Comparison of ENCODE assay signal across 20 mouse cellular contexts in genomic region chr12:85929711-85930110, GRCm38 (mm10).
DNase-seq lines count a peak whose midpoint lies in the region; ATAC-seq and TF ChIP-seq lines count a peak whose summit lies in the region.
"Had no signal": no experiment of that assay in that cellular context is flagged by ENCODE, and none has a peak within 500 bp of the region (broad histone marks: within the 10 kb centered on the region; RNA-seq: fewer than 3 reads in every experiment).

No protein-coding gene starts in this region.

- no peak for ATAC-seq in limb, embryonic 15.5 days (ENCODE audit: insufficient number of reproducible peaks, low FRiP score, low TSS enrichment, low read depth)
- no peak for ATAC-seq in erythroblast, adult 5-6 weeks (replicated peaks; ENCODE audit: low FRiP score, poor library complexity, severe bottlenecking)
- ATAC-seq: inflammation-experienced regulatory T-cells, adult 6 months; liver, postnatal 0 days; midbrain, embryonic 15.5 days had no signal

- no peak overlapping the region for H3K9ac ChIP-seq in limb, embryonic 15.5 days
- H3K9ac ChIP-seq: embryonic facial prominence, embryonic 15.5 days; kidney, embryonic 15.5 days; liver, postnatal 0 days; midbrain, embryonic 15.5 days had no signal

- no peaks in the 10 kb centered on the region for H3K27me3 ChIP-seq in limb, embryonic 15.5 days
- H3K27me3 ChIP-seq: embryonic facial prominence, embryonic 15.5 days; kidney, embryonic 15.5 days; megakaryocyte, embryonic 14.5 days; midbrain, embryonic 15.5 days had no signal

- peak overlapping the region; percentile 62; the same call in 1 of the 2 replicates for H3K27ac ChIP-seq in layer of hippocampus, adult 2 months
- H3K27ac ChIP-seq in limb, embryonic 15.5 days: peak overlapping the region; percentile 75
- H3K27ac ChIP-seq: embryonic facial prominence, embryonic 15.5 days; kidney, embryonic 15.5 days; midbrain, embryonic 15.5 days had no signal

- peaks cover 17% of the 10 kb centered on the region for H3K36me3 ChIP-seq in limb, embryonic 15.5 days

- intact Hi-C loops in heart, postnatal 10 days (cut with DNase I): loop anchor here (5.0 kb wide), 1 partner anchor 148 kb away; the partner anchor contains the start of gene Tgfb3
- intact Hi-C loops in left cerebral cortex, postnatal 14 days (cut with DNase I): loop anchor here (5.0 kb wide), 1 partner anchor 148 kb away; the partner anchor contains the start of gene Tgfb3

- peaks cover 2% of the 10 kb centered on the region; the same call in 1 of the 2 replicates for H3K4me1 ChIP-seq in limb, embryonic 15.5 days
- H3K4me1 ChIP-seq: embryonic facial prominence, embryonic 15.5 days; kidney, embryonic 15.5 days; megakaryocyte, embryonic 14.5 days; midbrain, embryonic 15.5 days had no signal

- TF ChIP-seq CTCF in layer of hippocampus, adult 2 months (conservative IDR thresholded peaks at IDR 0.05): no peak
- no peak for TF ChIP-seq CTCF in brain, embryonic 14.5 days (IDR thresholded peaks at IDR 0.05; ENCODE audit: borderline replicate concordance, extremely low read depth, insufficient read depth, insufficient read length)

- peak; percentile 73 for DNase-seq in heart, adult 11 months
- no peak for DNase-seq in heart, postnatal 10 days
- DNase-seq in layer of hippocampus, adult 2 months (ENCODE audit: low spot score in 2 of 2): no peak
- DNase-seq in layer of hippocampus, postnatal 36 days: no peak
- DNase-seq in brain, embryonic 14.5 days (ENCODE audit: low read depth): peak; percentile 23
- DNase-seq in left cerebral cortex, postnatal 14 days (ENCODE audit: low spot score in 2 of 2): no peak
- DNase-seq: cerebellum, adult 2 months; gastrocnemius, postnatal 25 days; heart, postnatal 36 days; kidney, postnatal 4 days; liver, postnatal 0 days; thymus, adult 2 months had no signal

- 38% methylated on average over 4 of the region's 4 CpGs for WGBS in limb, embryonic 15.5 days

- no peak overlapping the region for H3K4me3 ChIP-seq in layer of hippocampus, adult 2 months
- H3K4me3 ChIP-seq in limb, embryonic 15.5 days: no peak overlapping the region
- H3K4me3 ChIP-seq: embryonic facial prominence, embryonic 15.5 days; kidney, embryonic 15.5 days; megakaryocyte, embryonic 14.5 days; midbrain, embryonic 15.5 days; myocyte had no signal

- H3K4me2 ChIP-seq in limb, embryonic 15.5 days: no peak overlapping the region
- H3K4me2 ChIP-seq: embryonic facial prominence, embryonic 15.5 days; kidney, embryonic 15.5 days; midbrain, embryonic 15.5 days had no signal

- TF ChIP-seq POLR2A in brain, embryonic 14.5 days (IDR thresholded peaks at IDR 0.05; ENCODE audit: borderline replicate concordance, extremely low read depth, insufficient read depth, insufficient read length, poor library complexity, severe bottlenecking): no peak

- H3K9me3 ChIP-seq in limb, embryonic 15.5 days: no peaks in the 10 kb centered on the region
- H3K9me3 ChIP-seq: embryonic facial prominence, embryonic 15.5 days; kidney, embryonic 15.5 days; megakaryocyte, embryonic 14.5 days; midbrain, embryonic 15.5 days had no signal

Comparison
In these comparisons a context has a peak if more than half of its experiments do, and no peak if none do; other contexts are left out.
1. DNase-seq: peak in heart, adult 11 months (single experiment) and brain, embryonic 14.5 days (single experiment); none in heart, postnatal 10 days (0 of 2), layer of hippocampus, adult 2 months (0 of 2), layer of hippocampus, postnatal 36 days (0 of 2) and left cerebral cortex, postnatal 14 days (0 of 2).